Mouse (Mus musculus) ES-Bruce4 (cell line): Measurements from ENCODE around the gene Ms4a2.

Experiments
- CTCF ChIP-seq: IDR thresholded peaks from one replicate; pipeline ENCODE4 v1.8.1; 2011; ENCODE audit warnings: low read depth, low read length
- POLR2A ChIP-seq: IDR thresholded peaks from one replicate; pipeline ENCODE4 v1.8.1; 2011; ENCODE audit warnings: low read length; ENCODE audit not compliant: insufficient read depth

- no peak for TF ChIP-seq CTCF
- TF ChIP-seq POLR2A, result no peak
Measured at GRCm38 (mm10) chr19:11613084-11613483, 10.4 kb downstream of the Ms4a2 start.
